Mouse (Mus musculus) left cerebral cortex, adult 6 months (tissue): ENCODE data around the gene Cdc5l. TPM values are rescaled to one million over a fixed set of nuclear protein-coding genes. Genes with fewer than 3 reads are reported as not detected.

Source experiments
- long read RNA-seq, 2 experiments: library from polyadenylated mRNA; unstranded; transcript quantifications; one replicate each; pipeline ENCODE4 v2.0.0; 2019 to 2020
- polyA plus RNA-seq: library from polyadenylated mRNA; unstranded; fragments of <200 nt; fragmentation: Nextera tagmentation; gene quantifications from 2 replicates; pipeline ENCODE4 v1.2.3, GENCODE M21; 2021

Cdc5l gene
- 16.7 and 22.2 TPM in 2 replicates for polyA plus RNA-seq
- long read RNA-seq, experiment 1, transcript Cdc5l-201 (16 exons, 3,027 nt), result major isoform, 27 of 56 reads
- long read RNA-seq, experiment 1, partial matches to known transcripts, result 24 of 56 reads
- long read RNA-seq, experiment 1, other reads (novel, unspliced or antisense), result 5 of 56 reads
- long read RNA-seq, experiment 2, partial matches to known transcripts, result 43 of 47 reads
- long read RNA-seq, experiment 2, other reads (novel, unspliced or antisense), result 2 of 47 reads

GRCm38 (mm10) chr17:45433419-45434261, at the start of gene Cdc5l:
Gene Cdc5l, minus strand, starts transcription at chr17:45433737.

GRCm38 (mm10) chr17:45474669-45475465, 41.3 kb upstream of the Cdc5l start, which contains the start of gene Spats1:
Gene Spats1, minus strand, starts transcription at chr17:45475415.

Other genes starting within 250 kb of the Cdc5l start
- 5.6 and 6.1 TPM in 2 replicates for gene Spats1, start 41.7 kb upstream of the Cdc5l start, polyA plus RNA-seq
- 12.7 and 12.8 TPM in 2 replicates for gene Aars2, start 73.1 kb upstream of the Cdc5l start, polyA plus RNA-seq
- 6.8 and 8.7 TPM in 2 replicates for gene Tcte1, start 89.7 kb upstream of the Cdc5l start, polyA plus RNA-seq
- gene Tmem151b, start 115.9 kb upstream of the Cdc5l start, polyA plus RNA-seq, result 27.5 and 36.1 TPM in 2 replicates
- gene Nfkbie, start 122.0 kb upstream of the Cdc5l start, polyA plus RNA-seq, result 1.2 and 1.3 TPM in 2 replicates
- gene Slc35b2, start 130.1 kb upstream of the Cdc5l start, polyA plus RNA-seq, result 62.4 and 73.3 TPM in 2 replicates
- gene Hsp90ab1, start 139.5 kb upstream of the Cdc5l start, polyA plus RNA-seq, result 2,554 and 3,060 TPM in 2 replicates
- gene Slc29a1, start 165.9 kb upstream of the Cdc5l start, polyA plus RNA-seq, result 21.0 and 24.4 TPM in 2 replicates
- not detected in 2 replicates for gene Mymx, start 168.4 kb upstream of the Cdc5l start, polyA plus RNA-seq
- gene Capn11, start 225.6 kb upstream of the Cdc5l start, polyA plus RNA-seq, result 0.04 TPM in 1 of 2 replicates, not detected in the other